Mouse (Mus musculus) neural tube, embryonic 12.5 days (tissue): ENCODE measurements at regions not wholly inside any gene's neighbourhood (a gene's known extent, or its start where the extent isn't known, plus 50 kb on each side); places are given as distances from the start of the nearest gene placed in this dataset.

Experiments
- ATAC-seq: fragments of 200-750 bp; cut with Nextera tagmentation; 2 replicates; pipeline ENCODE4 v1.8.0; 2017; ENCODE audit warnings: low read depth, mild to moderate bottlenecking, moderate TSS enrichment, moderate library complexity; ENCODE audit not compliant: low FRiP score
- H3K27ac ChIP-seq: fragments of 300-500 bp; sonication (generic); 2 replicates; pipeline ENCODE4 v1.5.1; 2016
- H3K27me3 ChIP-seq: fragments of 300-500 bp; sonication (generic); replicated peaks from 2 replicates; pipeline ENCODE4 v1.6.1; 2016; ENCODE audit warnings: mild to moderate bottlenecking
- H3K36me3 ChIP-seq: fragments of 300-500 bp; sonication (generic); 2 replicates; pipeline ENCODE4 v1.6.1; 2016; ENCODE audit warnings: mild to moderate bottlenecking
- H3K4me1 ChIP-seq: fragments of 300-500 bp; sonication (generic); 2 replicates; pipeline ENCODE4 v1.6.1; 2016
- H3K4me2 ChIP-seq: fragments of 300-500 bp; sonication (generic); replicated peaks from 2 replicates; pipeline ENCODE4 v1.6.1; 2016; ENCODE audit warnings: mild to moderate bottlenecking
- H3K4me3 ChIP-seq: fragments of 300-500 bp; sonication (generic); 2 replicates; pipeline ENCODE4 v1.5.1; 2016
- H3K9ac ChIP-seq: fragments of 300-500 bp; sonication (generic); 2 replicates; pipeline ENCODE4 v1.6.1; 2016; ENCODE audit warnings: mild to moderate bottlenecking
- H3K9me3 ChIP-seq: fragments of 300-500 bp; sonication (generic); 2 replicates; pipeline ENCODE4 v1.6.1; 2016; ENCODE audit warnings: mild to moderate bottlenecking
- WGBS: fragments of 180-500 bp; shearing (Covaris S2); methylation state at CpG from one replicate; pipeline ENCODE4 v1.1.7; 2016; 5-methylcytosine and 5-hydroxymethylcytosine counted together

DNA sequence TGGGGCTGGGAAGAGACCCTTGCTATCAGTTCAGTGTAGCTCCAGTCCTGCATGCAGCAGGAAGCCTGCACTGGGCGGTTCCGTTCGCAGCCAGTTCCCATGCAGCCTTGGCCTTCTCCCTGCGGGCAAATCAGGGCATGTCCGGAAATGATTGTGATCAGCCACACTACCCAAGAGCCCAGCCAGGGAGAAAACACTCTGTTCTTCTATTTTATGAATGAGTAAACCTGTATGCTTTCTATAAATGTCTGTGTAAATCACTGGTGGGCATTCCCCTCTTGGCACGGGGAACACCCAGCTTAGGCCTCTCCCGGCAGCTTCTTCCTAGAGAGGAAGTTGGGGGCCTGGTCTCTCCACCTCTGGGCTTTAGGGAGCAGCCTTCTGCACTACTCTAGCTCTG lies 205.8 kb downstream of the Sox9 start:
- WGBS: 67% methylated on average over 7 of the region's 7 CpGs
- Histone ChIP-seq H3K4me3 (no peak overlapping the region), H3K9me3 (no peaks in the 10 kb centered on the region), H3K27ac (no peak overlapping the region), H3K9ac (no peak overlapping the region), H3K27me3 (no peaks in the 10 kb centered on the region), H3K4me2 (no peak overlapping the region), H3K4me1 (peaks cover 46% of the 10 kb centered on the region), H3K36me3 (no peaks in the 10 kb centered on the region)
- no peak for ATAC-seq

DNA sequence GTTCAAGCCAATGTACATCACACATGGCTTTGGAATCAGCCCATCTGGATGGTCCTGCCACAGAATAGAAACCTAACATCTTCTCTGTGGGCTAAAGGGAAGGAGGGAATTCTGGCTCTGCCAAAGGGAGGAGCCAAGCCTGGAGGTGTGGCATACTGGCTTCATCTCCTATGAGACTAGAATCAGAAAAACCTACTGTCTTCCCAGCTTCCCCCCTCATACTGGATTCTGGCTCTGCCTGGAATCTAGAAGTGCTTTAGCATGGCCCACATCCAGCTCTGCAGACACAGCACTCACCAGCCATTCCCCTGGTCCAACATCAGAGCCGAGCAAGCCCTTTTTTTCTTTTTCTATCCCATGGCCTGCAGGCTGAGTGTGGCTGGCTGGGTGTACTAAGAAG lies 206.9 kb downstream of the Sox9 start:
- no peak for ATAC-seq
- WGBS: 75% methylated on average over 1 of the region's 1 CpGs
- H3K4me1 ChIP-seq: peaks cover 36% of the 10 kb centered on the region
- H3K9me3 ChIP-seq: no peaks in the 10 kb centered on the region
- no peaks in the 10 kb centered on the region for H3K27me3 ChIP-seq
- no peak overlapping the region for H3K27ac ChIP-seq
- H3K9ac ChIP-seq: no peak overlapping the region
- H3K36me3 ChIP-seq: no peaks in the 10 kb centered on the region
- no peak overlapping the region for H3K4me2 ChIP-seq
- no peak overlapping the region for H3K4me3 ChIP-seq

DNA sequence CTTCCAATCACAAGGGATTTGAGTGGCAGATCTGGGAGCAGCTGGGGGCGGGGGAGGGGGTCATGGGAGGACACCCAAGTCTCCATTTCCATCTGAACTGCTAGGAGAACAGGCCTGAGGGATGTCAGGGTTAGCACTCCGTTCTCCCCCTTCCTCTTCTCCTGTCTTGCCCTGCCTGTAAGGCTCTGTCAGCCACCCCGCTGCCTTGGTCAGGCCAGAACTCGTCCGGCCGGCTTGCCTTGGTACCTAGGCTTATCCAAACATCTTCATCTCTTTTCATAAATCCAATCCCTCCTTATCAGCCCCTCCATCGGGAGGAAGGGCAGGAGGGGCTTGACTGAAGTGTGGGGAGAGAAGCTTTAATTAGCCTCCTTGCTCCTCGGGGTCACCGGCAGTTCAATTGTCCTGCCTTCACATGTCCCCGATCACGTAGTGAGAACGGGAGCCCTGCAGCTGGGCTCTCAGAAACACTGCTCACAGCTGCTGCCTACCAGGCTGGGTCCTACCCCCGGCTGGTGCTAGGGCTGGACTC lies 208.0 kb downstream of the Sox9 start:
- Histone ChIP-seq H3K9ac (no peak overlapping the region), H3K4me1 (peaks cover 36% of the 10 kb centered on the region), H3K9me3 (no peaks in the 10 kb centered on the region), H3K27me3 (no peaks in the 10 kb centered on the region), H3K36me3 (no peaks in the 10 kb centered on the region), H3K4me2 (peak overlapping the region; percentile 7; the same call in 1 of the 2 replicates), H3K4me3 (no peak overlapping the region), H3K27ac (no peak overlapping the region)
- peak; percentile 36; the same call in 1 of the 2 replicates for ATAC-seq
- 26% methylated on average over 13 of the region's 13 CpGs for WGBS

DNA sequence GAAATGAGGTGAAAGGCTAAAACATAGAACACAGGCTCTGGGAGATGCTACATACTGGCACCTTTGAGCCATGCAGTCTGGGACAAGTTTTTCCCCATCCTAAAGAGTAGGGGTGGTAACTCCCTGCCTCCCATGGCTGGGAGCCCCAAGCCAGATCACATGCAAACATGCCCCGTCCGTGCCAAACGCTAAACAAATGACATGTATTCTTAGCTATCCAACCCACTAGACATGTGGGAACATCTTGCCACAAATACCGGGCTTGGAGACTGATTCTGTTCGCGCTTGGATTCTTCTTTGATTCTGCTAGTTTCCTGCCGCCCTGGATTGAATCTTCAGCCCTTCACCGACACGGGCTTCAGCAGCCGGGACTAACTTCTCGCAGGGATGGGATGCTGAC lies 208.7 kb downstream of the Sox9 start:
- no peaks in the 10 kb centered on the region for H3K36me3 ChIP-seq
- no peak for ATAC-seq
- WGBS: 84% methylated on average over 11 of the region's 11 CpGs
- no peak overlapping the region for H3K27ac ChIP-seq
- H3K9ac ChIP-seq: no peak overlapping the region
- no peaks in the 10 kb centered on the region for H3K27me3 ChIP-seq
- H3K4me3 ChIP-seq: no peak overlapping the region
- no peak overlapping the region for H3K4me2 ChIP-seq
- H3K9me3 ChIP-seq: no peaks in the 10 kb centered on the region
- peaks cover 36% of the 10 kb centered on the region for H3K4me1 ChIP-seq

DNA sequence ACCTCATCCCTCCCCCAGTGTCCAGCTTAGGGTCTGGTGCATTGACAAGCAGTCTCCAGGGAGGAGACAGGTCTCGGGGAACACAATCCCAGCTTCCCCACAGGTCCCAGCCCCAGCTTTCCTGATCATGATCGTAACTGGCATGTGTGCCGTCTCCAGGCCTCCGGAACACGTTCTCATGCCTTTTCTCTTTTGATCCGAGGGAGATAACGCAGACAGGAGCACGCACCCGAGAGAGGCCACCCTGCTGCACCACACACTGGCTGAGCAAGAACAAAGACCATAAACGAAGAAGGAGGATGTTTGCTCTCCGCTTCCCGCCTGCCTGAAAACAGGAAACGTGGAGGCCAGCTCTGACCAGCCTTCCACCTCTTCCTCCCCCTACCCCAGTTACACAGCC lies 209.8 kb downstream of the Sox9 start:
- H3K9ac ChIP-seq: no peak overlapping the region
- ATAC-seq: no peak

DNA sequence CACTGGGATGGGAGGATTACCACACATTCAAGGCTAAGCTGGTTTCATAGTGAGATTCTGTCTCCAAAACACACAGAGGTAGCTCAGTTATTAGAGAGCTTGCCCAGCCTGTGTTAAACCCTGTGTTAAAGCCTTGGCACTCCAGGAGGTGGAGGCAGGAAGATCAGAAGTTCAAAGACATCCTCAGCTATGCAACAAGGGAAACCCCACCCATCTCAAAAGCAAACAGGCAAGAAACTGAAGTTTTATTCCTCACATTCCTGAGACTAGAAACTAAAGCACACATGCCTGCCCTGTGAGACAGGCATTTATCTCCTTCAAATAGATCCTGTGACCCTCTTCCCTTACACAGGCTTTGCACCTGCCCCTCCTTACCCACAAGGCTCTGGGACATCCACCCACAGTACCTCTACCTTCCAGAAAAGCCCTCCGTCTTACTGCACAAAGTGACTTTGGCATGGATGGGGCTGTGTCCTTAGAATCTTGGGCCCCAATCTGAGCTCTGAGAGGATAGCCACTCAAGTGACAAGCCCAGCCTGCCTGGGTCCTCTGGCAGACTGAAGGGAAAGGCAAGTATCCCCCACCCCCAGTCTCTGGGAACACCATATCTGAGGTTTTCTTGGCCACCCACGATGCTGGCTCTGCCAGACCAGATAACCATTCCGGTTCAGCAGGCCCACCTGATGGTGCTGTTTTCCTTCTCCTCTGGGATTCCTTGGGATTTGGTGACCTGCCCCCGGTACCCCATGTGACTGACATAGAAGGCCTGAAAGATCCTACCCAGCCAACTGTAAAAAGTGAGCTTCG lies 217.0 kb downstream of the Sox9 start:
- Histone ChIP-seq H3K9ac (no peak overlapping the region), H3K4me2 (no peak overlapping the region), H3K9me3 (no peaks in the 10 kb centered on the region), H3K4me1 (no peaks in the 10 kb centered on the region), H3K27ac (no peak overlapping the region), H3K27me3 (no peaks in the 10 kb centered on the region), H3K36me3 (no peaks in the 10 kb centered on the region), H3K4me3 (no peak overlapping the region)
- ATAC-seq: no peak
- WGBS: 63% methylated on average over 5 of the region's 5 CpGs

More for the DNA sequence above, 209.8 kb downstream of the Sox9 start:
- Histone ChIP-seq H3K4me3 (no peak overlapping the region), H3K27ac (no peak overlapping the region), H3K27me3 (no peaks in the 10 kb centered on the region), H3K9me3 (no peaks in the 10 kb centered on the region), H3K4me2 (no peak overlapping the region), H3K36me3 (no peaks in the 10 kb centered on the region), H3K4me1 (peaks cover 36% of the 10 kb centered on the region)
- WGBS: 38% methylated on average over 13 of the region's 13 CpGs

DNA sequence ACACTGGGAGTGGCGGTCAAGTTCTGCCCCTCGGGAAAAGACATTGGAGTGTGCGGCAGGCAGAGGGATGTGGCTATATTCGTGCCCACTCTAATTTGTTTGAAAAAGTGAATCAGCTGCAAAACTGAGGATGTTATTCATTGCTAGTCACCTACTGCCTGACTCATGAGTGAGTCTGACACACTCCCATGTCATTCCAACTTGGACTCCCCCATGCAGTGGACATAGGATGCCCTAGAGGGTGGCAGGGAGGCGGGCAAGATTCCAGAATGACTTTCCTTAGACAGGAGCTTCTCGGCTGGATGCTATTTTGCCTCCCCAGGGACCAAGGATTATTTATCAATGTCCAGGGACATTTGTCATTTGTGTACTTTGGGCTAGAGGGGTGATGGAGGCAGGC lies 219.0 kb downstream of the Sox9 start:
- Histone ChIP-seq H3K4me2 (no peak overlapping the region), H3K9ac (no peak overlapping the region), H3K4me3 (no peak overlapping the region), H3K36me3 (no peaks in the 10 kb centered on the region), H3K4me1 (no peaks in the 10 kb centered on the region), H3K27me3 (no peaks in the 10 kb centered on the region), H3K27ac (no peak overlapping the region), H3K9me3 (no peaks in the 10 kb centered on the region)
- 78% methylated on average over 6 of the region's 6 CpGs for WGBS
- ATAC-seq: no peak

DNA sequence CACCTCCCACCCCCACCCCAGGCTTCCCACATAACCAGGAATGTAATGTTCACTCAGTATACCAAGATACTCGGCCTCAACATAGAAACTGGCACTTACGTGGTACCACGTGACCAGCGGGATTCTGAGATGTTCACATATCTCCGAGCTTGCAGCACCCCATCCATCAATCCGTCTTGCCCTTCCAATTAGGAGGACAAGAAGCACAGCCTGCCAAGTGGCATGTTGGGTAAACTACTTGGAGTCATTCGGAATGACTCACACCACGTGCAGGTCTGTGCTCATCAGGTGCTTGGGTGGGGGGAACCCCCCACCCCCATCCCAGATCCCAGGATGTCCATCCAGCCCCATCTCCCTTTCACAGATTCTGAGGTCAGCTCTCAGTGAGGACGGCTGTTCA lies 223.9 kb downstream of the Sox9 start:
- no peaks in the 10 kb centered on the region for H3K9me3 ChIP-seq
- 90% methylated on average over 9 of the region's 9 CpGs for WGBS
- no peaks in the 10 kb centered on the region for H3K4me1 ChIP-seq

DNA sequence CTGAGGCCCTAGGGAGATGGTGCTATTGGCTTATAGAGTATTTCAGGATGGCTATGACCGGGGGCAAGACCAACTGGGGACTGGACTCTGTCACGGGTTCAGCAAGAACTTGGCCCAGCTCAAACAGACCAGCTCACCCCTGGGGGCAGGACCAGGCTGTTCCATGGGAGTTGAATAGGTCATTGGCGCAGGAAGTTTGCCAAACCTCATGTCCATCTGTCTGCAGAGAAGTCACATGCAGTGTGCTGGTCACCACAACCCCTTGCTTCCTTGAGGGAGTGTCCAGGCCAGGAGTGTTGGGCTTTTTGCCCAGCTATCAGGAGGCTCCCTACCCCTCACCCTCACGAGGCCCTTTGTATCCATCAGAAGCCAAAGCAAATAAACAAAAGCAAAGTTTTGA lies 226.5 kb downstream of the Sox9 start:
- 80% methylated on average over 4 of the region's 4 CpGs for WGBS
- no peak overlapping the region for H3K27ac ChIP-seq
- no peaks in the 10 kb centered on the region for H3K4me1 ChIP-seq
- H3K4me2 ChIP-seq: no peak overlapping the region
- no peaks in the 10 kb centered on the region for H3K9me3 ChIP-seq
- no peaks in the 10 kb centered on the region for H3K36me3 ChIP-seq
- no peak for ATAC-seq
- no peaks in the 10 kb centered on the region for H3K27me3 ChIP-seq
- H3K4me3 ChIP-seq: no peak overlapping the region
- no peak overlapping the region for H3K9ac ChIP-seq

More for the DNA sequence above, 223.9 kb downstream of the Sox9 start:
- Histone ChIP-seq H3K27me3 (no peaks in the 10 kb centered on the region), H3K4me3 (no peak overlapping the region), H3K36me3 (no peaks in the 10 kb centered on the region), H3K27ac (no peak overlapping the region), H3K4me2 (no peak overlapping the region), H3K9ac (no peak overlapping the region)
- ATAC-seq: no peak

DNA sequence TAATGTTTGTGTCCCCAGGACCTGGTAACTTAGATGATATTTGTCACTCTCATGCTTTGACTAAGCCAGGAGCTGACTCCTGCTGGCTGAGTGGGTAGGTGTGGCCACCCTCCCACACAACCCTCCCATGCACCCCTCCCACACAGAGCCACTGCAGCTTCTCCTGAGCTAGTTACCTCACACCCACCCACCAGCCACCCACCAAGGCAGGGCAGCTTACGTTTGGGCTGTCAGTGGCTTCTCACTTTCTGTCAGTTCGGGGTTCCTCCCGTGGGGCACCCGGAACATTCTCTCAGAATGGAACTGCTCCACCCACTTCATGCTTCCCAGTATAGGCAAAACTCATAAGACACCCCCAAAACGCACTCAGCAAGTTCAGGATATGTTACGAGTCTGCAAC lies 227.4 kb downstream of the Sox9 start:
- WGBS: 91% methylated on average over 6 of the region's 6 CpGs
- no peak overlapping the region for H3K27ac ChIP-seq

DNA sequence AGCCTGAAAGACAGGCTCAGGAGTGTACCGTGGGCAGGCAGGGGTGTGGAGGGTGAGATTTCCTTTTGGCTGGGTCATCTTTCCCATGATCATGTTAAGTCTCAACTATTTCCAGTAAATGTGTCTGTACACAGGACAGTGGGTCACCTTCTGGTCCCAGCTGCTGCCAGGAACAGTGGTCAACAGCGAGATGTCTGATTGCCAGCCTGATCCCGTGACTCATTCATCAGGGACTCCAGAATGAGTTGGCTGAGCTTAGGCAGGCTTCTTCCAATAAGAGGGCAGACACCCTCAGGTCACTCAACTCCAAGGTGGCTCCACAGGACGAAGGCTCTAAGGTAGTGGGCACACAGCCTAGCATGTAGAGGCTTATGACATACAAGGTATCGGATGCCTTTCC lies 228.9 kb downstream of the Sox9 start:
- Histone ChIP-seq H3K9me3 (no peaks in the 10 kb centered on the region), H3K4me3 (no peak overlapping the region), H3K27ac (no peak overlapping the region), H3K36me3 (no peaks in the 10 kb centered on the region), H3K27me3 (no peaks in the 10 kb centered on the region), H3K4me1 (peaks cover 10% of the 10 kb centered on the region), H3K4me2 (no peak overlapping the region), H3K9ac (no peak overlapping the region)
- 91% methylated on average over 5 of the region's 5 CpGs for WGBS
- ATAC-seq: no peak

More for the DNA sequence above, 227.4 kb downstream of the Sox9 start:
- Histone ChIP-seq H3K27me3 (no peaks in the 10 kb centered on the region), H3K4me2 (no peak overlapping the region), H3K4me1 (no peaks in the 10 kb centered on the region), H3K9ac (no peak overlapping the region), H3K36me3 (no peaks in the 10 kb centered on the region), H3K9me3 (no peaks in the 10 kb centered on the region), H3K4me3 (no peak overlapping the region)
- ATAC-seq: no peak

DNA sequence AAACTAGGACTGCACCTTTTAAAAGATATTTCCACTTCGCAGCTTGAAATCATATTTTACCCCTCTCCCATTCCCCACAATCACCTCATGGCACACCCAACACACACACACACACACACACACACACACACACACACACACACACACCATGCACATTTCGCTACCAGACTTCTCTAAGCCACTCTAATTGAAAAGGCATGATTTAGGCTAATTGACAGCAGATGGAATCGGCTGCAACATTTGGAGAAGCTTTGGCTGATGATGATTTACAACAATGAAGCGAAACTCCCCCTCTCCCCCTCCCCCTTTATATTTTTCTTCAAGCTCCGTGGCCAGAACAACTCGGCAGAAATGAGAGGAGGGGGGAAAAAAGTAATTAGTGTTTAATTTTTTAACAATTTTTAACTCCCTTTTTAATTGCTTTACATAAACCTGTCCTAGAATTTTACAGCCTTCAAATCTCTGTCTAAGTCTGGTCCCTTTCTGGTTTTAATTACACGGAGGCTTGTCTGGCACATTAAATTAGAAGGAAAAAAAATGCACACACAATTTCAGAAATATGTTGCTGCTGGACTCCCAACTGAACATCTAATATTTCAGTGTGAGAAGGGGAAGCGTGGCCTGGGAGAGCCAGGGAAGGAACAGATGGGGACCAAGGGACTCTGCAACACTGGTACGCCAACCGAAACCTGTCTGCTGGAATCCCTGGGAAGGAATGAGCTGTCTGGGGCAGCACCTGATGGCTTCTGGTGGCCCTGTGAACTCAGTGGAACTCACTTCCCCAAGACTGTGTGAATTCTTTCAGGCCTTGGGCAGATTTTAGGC lies 232.4 kb downstream of the Sox9 start:
- Histone ChIP-seq H3K27me3 (no peaks in the 10 kb centered on the region), H3K9me3 (no peaks in the 10 kb centered on the region), H3K36me3 (no peaks in the 10 kb centered on the region), H3K27ac (no peak overlapping the region), H3K4me2 (no peak overlapping the region), H3K9ac (no peak overlapping the region), H3K4me1 (peaks cover 30% of the 10 kb centered on the region), H3K4me3 (no peak overlapping the region)
- 45% methylated on average over 10 of the region's 10 CpGs for WGBS
- no peak for ATAC-seq
